Mouse (Mus musculus): ENCODE data around the gene Gga1. TPM values are rescaled to one million over a fixed set of nuclear protein-coding genes. Genes with fewer than 3 reads are reported as not detected.
"Not testable (repeated sequence)": the region's sequence is repeated elsewhere in the genome, so short reads cannot be mapped to it uniquely, and the experiment has no call there.

Gga1 gene
- polyA plus RNA-seq, 1 experiment from 2014 or later, result 60.7 TPM

GRCm38 (mm10) chr15:78873803-78874435 lies 3.1 kb upstream of the Gga1 start:
- POLR2A ChIA-PET, result no interaction called here
- CTCF ChIA-PET, result no interaction called here
- ATAC-seq (no peak), DNase-seq (ENCODE audit: low read depth, low spot score) (no peak)
- no peaks in the 10 kb centered on the region for H3K27me3 ChIP-seq
- in situ Hi-C loops (cut with MboI; ENCODE audit: low pct_unique_long_range_greater_than_20kb), result loop anchor here (5.0 kb wide), 2 partner anchors 57 to 252 kb away; no protein-coding TSS in a partner anchor
- no peak for TF ChIP-seq CTCF (IDR thresholded peaks at IDR 0.05)

- POLR2A ChIA-PET, result interaction anchor here (1.0 kb wide), 1 partner anchor 30 kb away, joined by 3 read pairs; no protein-coding TSS in a partner anchor
- TF ChIP-seq CTCF (IDR thresholded peaks at IDR 0.05), result no peak
- CTCF ChIA-PET, result interaction anchor here (0.9 to 1.2 kb wide), 2 partner anchors 49 to 69 kb away, joined by 3 to 5 read pairs; no protein-coding TSS in a partner anchor
- H3K27me3 ChIP-seq, result no peaks in the 10 kb centered on the region
- ATAC-seq, result no peak
- in situ Hi-C loops (cut with MboI; ENCODE audit: low pct_unique_long_range_greater_than_20kb), result loop anchor here (5.0 kb wide), 2 partner anchors 58 to 253 kb away; no protein-coding TSS in a partner anchor
- no peak for DNase-seq (ENCODE audit: low read depth, low spot score)
These were observed 2.0 kb upstream of the Gga1 start for GRCm38 (mm10) chr15:78874989-78875388.

- in situ Hi-C loops (cut with MboI; ENCODE audit: low pct_unique_long_range_greater_than_20kb), result no loop called here
- ChIA-PET POLR2A (interaction anchor here (1.0 kb wide), 1 partner anchor 31 kb away, joined by 3 read pairs; no protein-coding TSS in a partner anchor), CTCF (interaction anchor here (0.9 to 1.2 kb wide), 2 partner anchors 49 to 68 kb away, joined by 3 to 5 read pairs; no protein-coding TSS in a partner anchor)
- TF ChIP-seq CTCF (IDR thresholded peaks at IDR 0.05), result no peak
- no peaks in the 10 kb centered on the region for H3K27me3 ChIP-seq
- ATAC-seq (no peak), DNase-seq (ENCODE audit: low read depth, low spot score) (no peak)
These were observed 1.5 kb upstream of the Gga1 start for GRCm38 (mm10) chr15:78875537-78875936.

- TF ChIP-seq CTCF (IDR thresholded peaks at IDR 0.05), result no peak
- POLR2A ChIA-PET, result interaction anchor here (0.5 kb wide), 1 partner anchor 58 kb away, joined by 3 read pairs; the partner anchor contains the start of gene Nol12
- CTCF ChIA-PET, result interaction anchor here (0.9 to 1.2 kb wide), 2 partner anchors 42 to 54 kb away, joined by 3 to 5 read pairs; no protein-coding TSS in a partner anchor
- peak; percentile 75 for ATAC-seq
- peak; percentile 83 for DNase-seq (ENCODE audit: low read depth, low spot score)
- in situ Hi-C loops (cut with MboI; ENCODE audit: low pct_unique_long_range_greater_than_20kb), result no loop called here
- no peaks in the 10 kb centered on the region for H3K27me3 ChIP-seq
These were observed 713 bp upstream of the Gga1 start for GRCm38 (mm10) chr15:78876258-78876696.

- DNase-seq (ENCODE audit: low read depth, low spot score) (no peak), ATAC-seq (no peak)
- TF ChIP-seq CTCF (IDR thresholded peaks at IDR 0.05), result no peak
- ChIA-PET CTCF (interaction anchor here (1.2 to 2.0 kb wide), 2 partner anchors 38 to 43 kb away, joined by 5 read pairs; no protein-coding TSS in a partner anchor), POLR2A (interaction anchor here (0.5 to 1.2 kb wide), 3 partner anchors 22 to 57 kb away, joined by 3 read pairs; partner anchors contain the start of genes Gm49510, Nol12 and Sh3bp1)
- in situ Hi-C loops (cut with MboI; ENCODE audit: low pct_unique_long_range_greater_than_20kb), result no loop called here
- H3K27me3 ChIP-seq, result no peaks in the 10 kb centered on the region
These were observed 910 bp downstream of the Gga1 start for GRCm38 (mm10) chr15:78877810-78878390.

GRCm38 (mm10) chr15:78878792-78879516 lies 2.0 kb downstream of the Gga1 start:
- ChIA-PET CTCF (interaction anchor here (2.0 kb wide), 1 partner anchor 37 kb away, joined by 5 read pairs; no protein-coding TSS in a partner anchor), POLR2A (interaction anchor here (1.0 kb wide), 1 partner anchor 24 kb away, joined by 3 read pairs; the partner anchor contains the start of gene Lgals2)
- ATAC-seq; in situ Hi-C loops (cut with MboI; ENCODE audit: low pct_unique_long_range_greater_than_20kb); H3K27me3 ChIP-seq; DNase-seq (ENCODE audit: low read depth, low spot score): not testable (repeated sequence)

- no peaks in the 10 kb centered on the region for H3K27me3 ChIP-seq
- ChIA-PET CTCF (no interaction called here), POLR2A (no interaction called here)
- in situ Hi-C loops (cut with MboI; ENCODE audit: low pct_unique_long_range_greater_than_20kb), result no loop called here
- no peak for DNase-seq (ENCODE audit: low read depth, low spot score)
- no peak for TF ChIP-seq CTCF (IDR thresholded peaks at IDR 0.05)
- no peak for ATAC-seq
These were observed 3.4 kb downstream of the Gga1 start for GRCm38 (mm10) chr15:78880432-78880831.

GRCm38 (mm10) chr15:78881828-78882227 lies 4.8 kb downstream of the Gga1 start:
- POLR2A ChIA-PET, result no interaction called here
- in situ Hi-C loops (cut with MboI; ENCODE audit: low pct_unique_long_range_greater_than_20kb), result no loop called here
- CTCF ChIA-PET, result no interaction called here
- TF ChIP-seq CTCF (IDR thresholded peaks at IDR 0.05), result no peak
- no peak for DNase-seq (ENCODE audit: low read depth, low spot score)
- H3K27me3 ChIP-seq, result no peaks in the 10 kb centered on the region
- no peak for ATAC-seq

GRCm38 (mm10) chr15:78889401-78889853 lies 12.4 kb downstream of the Gga1 start:
- CTCF ChIA-PET, result interaction anchor here (1.5 to 2.1 kb wide), 2 partner anchors 14 to 23 kb away, joined by 4 to 8 read pairs; no protein-coding TSS in a partner anchor
- in situ Hi-C loops (cut with MboI; ENCODE audit: low pct_unique_long_range_greater_than_20kb), result no loop called here
- no peak for TF ChIP-seq CTCF (IDR thresholded peaks at IDR 0.05)

GRCm38 (mm10) chr15:78892440-78892839 lies 15.4 kb downstream of the Gga1 start:
- H3K27me3 ChIP-seq, result no peaks in the 10 kb centered on the region
- no peak for DNase-seq (ENCODE audit: low read depth, low spot score)
- ChIA-PET CTCF (no interaction called here), POLR2A (no interaction called here)
- no peak for ATAC-seq
- no peak for TF ChIP-seq CTCF (IDR thresholded peaks at IDR 0.05)
- in situ Hi-C loops (cut with MboI; ENCODE audit: low pct_unique_long_range_greater_than_20kb), result no loop called here

More at GRCm38 (mm10) chr15:78889401-78889853, 12.4 kb downstream of the Gga1 start:
- no peak for ATAC-seq
- no peaks in the 10 kb centered on the region for H3K27me3 ChIP-seq
- POLR2A ChIA-PET, result interaction anchor here (0.8 kb wide), 1 partner anchor 9 kb away, joined by 4 read pairs; no protein-coding TSS in a partner anchor
- no peak for DNase-seq (ENCODE audit: low read depth, low spot score)
